Mouse (Mus musculus) limb, embryonic 13.5 days (tissue): Measurements from ENCODE around the gene Olfr1095. TPM values are rescaled to one million over a fixed set of nuclear protein-coding genes. Genes with fewer than 3 reads are reported as not detected.

Experiments
- ATAC-seq: fragments of 200-750 bp; cut with Nextera tagmentation; 2 replicates; pipeline ENCODE4 v1.8.0; 2017; ENCODE audit warnings: low read depth, moderate number of reproducible peaks, moderate TSS enrichment; ENCODE audit not compliant: low FRiP score
- H3K27ac ChIP-seq: fragments of 300-500 bp; sonication (generic); 2 replicates; pipeline ENCODE4 v1.5.1; 2015; ENCODE audit warnings: inconsistent platforms, mild to moderate bottlenecking, moderate library complexity
- H3K27me3 ChIP-seq: fragments of 300-500 bp; sonication (generic); 2 replicates; pipeline ENCODE4 v1.6.1; 2015; ENCODE audit warnings: mild to moderate bottlenecking, inconsistent platforms
- H3K36me3 ChIP-seq: fragments of 300-500 bp; sonication (generic); 2 replicates; pipeline ENCODE4 v1.6.1; 2015; ENCODE audit warnings: inconsistent platforms, mild to moderate bottlenecking, moderate library complexity
- H3K4me1 ChIP-seq: fragments of 300-500 bp; sonication (generic); 2 replicates; pipeline ENCODE4 v1.6.1; 2015; ENCODE audit warnings: inconsistent platforms
- H3K4me2 ChIP-seq: fragments of 300-500 bp; sonication (generic); replicated peaks from 2 replicates; pipeline ENCODE4 v1.6.1; 2015; ENCODE audit warnings: inconsistent platforms, mild to moderate bottlenecking, moderate library complexity
- H3K4me3 ChIP-seq: fragments of 300-500 bp; sonication (generic); 2 replicates; pipeline ENCODE4 v1.5.1; 2015; ENCODE audit warnings: moderate library complexity, mild to moderate bottlenecking, inconsistent platforms
- H3K9ac ChIP-seq: fragments of 300-500 bp; sonication (generic); 2 replicates; pipeline ENCODE4 v1.6.1; 2015; ENCODE audit warnings: mild to moderate bottlenecking, inconsistent platforms
- H3K9me3 ChIP-seq: fragments of 300-500 bp; sonication (generic); 2 replicates; pipeline ENCODE4 v1.6.1; 2016; ENCODE audit warnings: inconsistent platforms
- WGBS: fragments of 180-500 bp; shearing (Covaris S2); methylation state at CpG from one replicate; pipeline ENCODE4 v1.1.7; 2015; 5-methylcytosine and 5-hydroxymethylcytosine counted together
- polyA plus RNA-seq: library from polyadenylated mRNA; unstranded; fragments of >200 nt; fragmentation: Nextera tagmentation; extraction: Ambion mirVana; gene quantifications from 2 replicates; pipeline ENCODE4 v1.2.1, GENCODE M21; 2015

Olfr1095 gene
- not detected in 2 replicates for polyA plus RNA-seq

DNA sequence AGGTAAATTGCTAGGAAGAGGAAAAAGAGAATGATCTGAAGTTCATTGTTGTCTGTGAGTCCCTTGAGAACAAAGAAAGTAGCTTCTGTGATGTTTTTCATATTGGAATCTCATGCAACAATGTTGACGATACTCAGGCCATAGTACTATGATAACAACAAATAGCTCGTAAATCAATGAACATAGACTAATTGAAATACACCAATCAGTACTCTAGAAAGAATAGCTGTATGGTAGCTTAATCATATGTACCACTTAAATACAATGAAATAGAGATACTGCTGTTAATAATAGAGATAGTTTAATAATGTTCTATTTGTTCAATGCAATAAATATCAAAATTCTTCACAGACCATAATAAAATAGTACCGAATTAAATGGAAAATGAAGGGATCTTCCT, at the start of gene Olfr1095:
Olfr1095 (minus strand) TSS at position 101 of the 400 bp plus-strand sequence.
- no peak within 1 kb of the TSS for H3K4me2 ChIP-seq
- H3K9me3 ChIP-seq = no peaks in the 10 kb centered on the region
- no peaks in the 10 kb centered on the region for H3K36me3 ChIP-seq
- no peak within 1 kb of the TSS for H3K9ac ChIP-seq
- WGBS = 90% methylated on average over 3 of the region's 3 CpGs
- no peak for ATAC-seq
- H3K27ac ChIP-seq = no peak within 1 kb of the TSS
- no peaks in the 10 kb centered on the region for H3K27me3 ChIP-seq
- H3K4me1 ChIP-seq = no peaks in the 10 kb centered on the region
- H3K4me3 ChIP-seq = no peak within 1 kb of the TSS

DNA sequence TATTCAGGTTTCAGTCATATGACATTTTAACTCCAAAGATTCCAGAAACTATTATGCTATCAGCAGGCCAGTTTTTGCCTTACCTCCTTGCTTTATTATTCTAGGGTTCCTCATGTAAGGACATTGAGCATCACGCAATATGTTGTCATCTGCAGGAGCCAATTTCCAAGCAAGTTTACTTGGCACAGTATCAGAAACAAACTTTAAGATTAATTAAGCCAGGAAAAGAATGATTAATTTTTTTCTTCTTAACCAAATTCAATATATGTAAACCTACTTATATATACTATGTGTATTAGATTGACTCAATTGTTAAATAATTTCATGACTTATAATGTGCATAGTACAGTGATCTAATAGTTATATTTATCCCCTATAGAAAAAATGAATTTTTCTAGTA, 40.6 kb upstream of the Olfr1095 start, which contains the start of gene Olfr1097:
Olfr1097 (minus strand) TSS at position 101 of the 400 bp plus-strand sequence.
- no peak for ATAC-seq
- H3K4me1 ChIP-seq = no peaks in the 10 kb centered on the region
- no peaks in the 10 kb centered on the region for H3K36me3 ChIP-seq
- H3K27me3 ChIP-seq = no peaks in the 10 kb centered on the region
- H3K27ac ChIP-seq = no peak within 1 kb of the TSS
- no peak within 1 kb of the TSS for H3K4me3 ChIP-seq
- H3K9me3 ChIP-seq = no peaks in the 10 kb centered on the region
- H3K9ac ChIP-seq = no peak within 1 kb of the TSS
- WGBS = 90% methylated on average over 1 of the region's 1 CpGs
- no peak within 1 kb of the TSS for H3K4me2 ChIP-seq

- 53% methylated on average over 1 of the region's 1 CpGs for WGBS
- H3K9me3 ChIP-seq = no peaks in the 10 kb centered on the region
Observed at GRCm38 (mm10) chr2:86874702-86875101, 23.2 kb upstream of the Olfr1095 start, which contains the start of gene Gm13723. TSS of gene Gm13723 (minus strand) at chr2:86874802.

GRCm38 (mm10) chr2:86824363-86824762, 27.1 kb downstream of the Olfr1095 start, which contains the start of gene Olfr1094:
TSS of gene Olfr1094 (plus strand) at chr2:86824663.
- no peak within 1 kb of the TSS for H3K9ac ChIP-seq
- no peak within 1 kb of the TSS for H3K27ac ChIP-seq
- H3K27me3 ChIP-seq = no peaks in the 10 kb centered on the region
- ATAC-seq = no peak
- H3K4me3 ChIP-seq = no peak within 1 kb of the TSS
- H3K36me3 ChIP-seq = no peaks in the 10 kb centered on the region
- no peak within 1 kb of the TSS for H3K4me2 ChIP-seq
- H3K4me1 ChIP-seq = no peaks in the 10 kb centered on the region
- no peaks in the 10 kb centered on the region for H3K9me3 ChIP-seq

More at GRCm38 (mm10) chr2:86874702-86875101, 23.2 kb upstream of the Olfr1095 start, which contains the start of gene Gm13723:
- H3K4me1 ChIP-seq = no peaks in the 10 kb centered on the region
- H3K27me3 ChIP-seq = no peaks in the 10 kb centered on the region
- ATAC-seq = no peak
- no peak within 1 kb of the TSS for H3K4me2 ChIP-seq
- H3K4me3 ChIP-seq = no peak within 1 kb of the TSS
- H3K36me3 ChIP-seq = no peaks in the 10 kb centered on the region
- H3K27ac ChIP-seq = no peak within 1 kb of the TSS
- no peak within 1 kb of the TSS for H3K9ac ChIP-seq

DNA sequence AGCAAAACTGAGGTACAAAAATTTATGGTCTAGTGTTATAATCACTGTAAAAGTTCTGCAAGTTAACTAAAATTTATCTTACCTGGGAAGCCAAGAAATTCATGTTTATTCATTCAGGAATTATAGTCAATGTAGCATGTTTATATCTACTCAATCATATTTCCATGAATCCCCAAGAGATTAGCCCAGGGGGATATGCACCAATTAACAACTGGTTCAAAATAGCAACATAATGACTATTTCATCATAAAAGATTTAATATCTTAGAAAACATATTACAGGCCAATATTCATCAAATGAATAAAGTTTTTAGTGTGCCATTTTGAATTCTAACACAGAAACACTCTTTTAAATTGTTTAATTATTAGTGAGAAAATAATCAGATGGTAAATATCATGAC, 41.6 kb downstream of the Olfr1095 start, which contains the start of gene Olfr141:
Olfr141 (minus strand) TSS at position 101 of the 400 bp plus-strand sequence.
- H3K27ac ChIP-seq = no peak within 1 kb of the TSS
- no peaks in the 10 kb centered on the region for H3K36me3 ChIP-seq
- H3K4me2 ChIP-seq = no peak within 1 kb of the TSS
- no peaks in the 10 kb centered on the region for H3K27me3 ChIP-seq
- no peak within 1 kb of the TSS for H3K4me3 ChIP-seq
- ATAC-seq = no peak
- H3K9ac ChIP-seq = no peak within 1 kb of the TSS
- no peaks in the 10 kb centered on the region for H3K9me3 ChIP-seq
- no peaks in the 10 kb centered on the region for H3K4me1 ChIP-seq

Other genes starting within 250 kb of the Olfr1095 start
- not detected in 2 replicates for gene Olfr1084, start 212.0 kb downstream of the Olfr1095 start, polyA plus RNA-seq
- gene Olfr1085, start 189.7 kb downstream of the Olfr1095 start, polyA plus RNA-seq = not detected in 2 replicates
- not detected in 2 replicates for gene Olfr1086, start 171.6 kb downstream of the Olfr1095 start, polyA plus RNA-seq
- gene Olfr1087, start 153.3 kb downstream of the Olfr1095 start, polyA plus RNA-seq = not detected in 2 replicates
- gene Olfr1089, start 118.0 kb downstream of the Olfr1095 start, polyA plus RNA-seq = not detected in 2 replicates
- gene Olfr1090, start 92.7 kb downstream of the Olfr1095 start, polyA plus RNA-seq = not detected in 2 replicates
- gene Olfr1093, start 69.2 kb downstream of the Olfr1095 start, polyA plus RNA-seq = not detected in 2 replicates
- gene Olfr141, start 41.7 kb downstream of the Olfr1095 start, polyA plus RNA-seq = not detected in 2 replicates
- gene Olfr1094, start 27.0 kb downstream of the Olfr1095 start, polyA plus RNA-seq = not detected in 2 replicates
- not detected in 2 replicates for gene Gm13723, start 23.1 kb upstream of the Olfr1095 start, polyA plus RNA-seq
- not detected in 2 replicates for gene Olfr1097, start 40.5 kb upstream of the Olfr1095 start, polyA plus RNA-seq
- gene Olfr1098, start 72.8 kb upstream of the Olfr1095 start, polyA plus RNA-seq = not detected in 2 replicates
- gene Olfr1099, start 109.0 kb upstream of the Olfr1095 start, polyA plus RNA-seq = not detected in 2 replicates
- not detected in 2 replicates for gene Olfr1100, start 128.3 kb upstream of the Olfr1095 start, polyA plus RNA-seq
- gene Olfr1101, start 139.5 kb upstream of the Olfr1095 start, polyA plus RNA-seq = not detected in 2 replicates
- not detected in 2 replicates for gene Olfr1102, start 146.7 kb upstream of the Olfr1095 start, polyA plus RNA-seq
- gene Olfr1104, start 175.4 kb upstream of the Olfr1095 start, polyA plus RNA-seq = not detected in 2 replicates
- not detected in 2 replicates for gene Olfr1105, start 184.8 kb upstream of the Olfr1095 start, polyA plus RNA-seq
- gene Olfr1106, start 200.6 kb upstream of the Olfr1095 start, polyA plus RNA-seq = not detected in 2 replicates
- not detected in 2 replicates for gene Olfr1107, start 224.1 kb upstream of the Olfr1095 start, polyA plus RNA-seq
- gene Olfr1109, start 244.3 kb upstream of the Olfr1095 start, polyA plus RNA-seq = not detected in 2 replicates